Mouse (Mus musculus) neural tube, embryonic 10.5 days (tissue): ENCODE results near the gene Gm21095.
"Not testable (repeated sequence)": the region's sequence is repeated elsewhere in the genome, so short reads cannot be mapped to it uniquely, and the experiment has no call there.

Experiments used
- DNase-seq: peaks from one replicate; pipeline ENCODE4 v3.0.0-alpha.2; 2017; ENCODE audit warnings: low spot score; ENCODE audit errors: extremely low spot score

The Gm21095 gene

GRCm38 (mm10) chrY:84096979-84097378 is at the start of gene Gm21095:
Gm21095 (plus strand) TSS chrY:84097279.
- not testable (repeated sequence) for DNase-seq
